ENCODE assay signal across 10 mouse cellular contexts in genomic region chr14:25719371-25719770, GRCm38 (mm10). TPM values are rescaled to one million over a fixed set of nuclear protein-coding genes. Genes with fewer than 3 reads are reported as not detected.
A peak's percentile ranks its signal among the peaks of the same experiment; 100 is the strongest.
DNase-seq lines count a peak whose midpoint lies in the region; ATAC-seq lines count a peak whose summit lies in the region.
"Had no signal": no experiment of that assay in that cellular context is flagged by ENCODE, and none has a peak within 500 bp of the region (broad histone marks: within the 10 kb centered on the region; RNA-seq: fewer than 3 reads in every experiment).

No protein-coding gene starts in this region.

- no peak overlapping the region for H3K9ac ChIP-seq in limb, embryonic 15.5 days
- H3K9ac ChIP-seq in stomach, embryonic 15.5 days, result no peak overlapping the region
- H3K9ac ChIP-seq: midbrain, embryonic 13.5 days had no signal

- WGBS in heart, embryonic 10.5 days, result 49% methylated on average over 9 of the region's 9 CpGs
- 60% methylated on average over 9 of the region's 9 CpGs for WGBS in limb, embryonic 15.5 days
- whole genome bisulfite sequencing in stomach, embryonic 15.5 days, result 55% methylated on average over 9 of the region's 9 CpGs

- H3K4me1 ChIP-seq in heart, embryonic 10.5 days, result peaks cover 44% of the 10 kb centered on the region
- peaks cover 24% of the 10 kb centered on the region for H3K4me1 ChIP-seq in limb, embryonic 15.5 days
- H3K4me1 ChIP-seq in stomach, embryonic 15.5 days, result peaks cover 29% of the 10 kb centered on the region

- no peak for DNase-seq in heart, embryonic 10.5 days (ENCODE audit: low spot score)
- DNase-seq in heart, adult 9 months (ENCODE audit: low spot score in 2 of 2), result no peak
- peak; percentile 90 for DNase-seq in ZHBTc4 (ENCODE audit: low read depth, low spot score)
- no peak for DNase-seq in cerebellum, postnatal 10 days
- DNase-seq in urinary bladder, postnatal 14 days (ENCODE audit: low spot score), result no peak
- DNase-seq: cerebellum, postnatal 14 days had no signal

- H3K27ac ChIP-seq in heart, embryonic 10.5 days, result peak overlapping the region; percentile 80
- peak overlapping the region; percentile 27; the same call in 1 of the 2 replicates for H3K27ac ChIP-seq in limb, embryonic 15.5 days
- peak overlapping the region; percentile 59 for H3K27ac ChIP-seq in stomach, embryonic 15.5 days
- H3K27ac ChIP-seq: midbrain, embryonic 13.5 days had no signal

- no peak overlapping the region for H3K4me3 ChIP-seq in heart, embryonic 10.5 days
- no peak overlapping the region for H3K4me3 ChIP-seq in limb, embryonic 15.5 days
- no peak overlapping the region for H3K4me3 ChIP-seq in stomach, embryonic 15.5 days (replicated peaks)
- H3K4me3 ChIP-seq: midbrain, embryonic 13.5 days had no signal

- no peak overlapping the region for H3K4me2 ChIP-seq in limb, embryonic 15.5 days
- H3K4me2 ChIP-seq in stomach, embryonic 15.5 days, result no peak overlapping the region
- H3K4me2 ChIP-seq: midbrain, embryonic 13.5 days had no signal

- H3K9me3 ChIP-seq in heart, embryonic 10.5 days, result no peaks in the 10 kb centered on the region
- no peaks in the 10 kb centered on the region for H3K9me3 ChIP-seq in limb, embryonic 15.5 days
- H3K9me3 ChIP-seq in stomach, embryonic 15.5 days, result no peaks in the 10 kb centered on the region
- H3K9me3 ChIP-seq: midbrain, embryonic 13.5 days had no signal

- 0 out of 2 replicates have a peak, but pooled peaks cover 6% of the 10 kb centered on the region for H3K27me3 ChIP-seq in heart, embryonic 10.5 days (ENCODE audit: insufficient read depth, poor library complexity, severe bottlenecking)
- H3K27me3 ChIP-seq in limb, embryonic 15.5 days, result no peaks in the 10 kb centered on the region
- no peaks in the 10 kb centered on the region for H3K27me3 ChIP-seq in stomach, embryonic 15.5 days (replicated peaks)
- H3K27me3 ChIP-seq: midbrain, embryonic 13.5 days had no signal

- no peak for ATAC-seq in limb, embryonic 15.5 days (ENCODE audit: insufficient number of reproducible peaks, low FRiP score, low TSS enrichment, low read depth)
- 0 out of 2 replicates have a peak, but pooled peaks have one; percentile 27 for ATAC-seq in stomach, embryonic 15.5 days (ENCODE audit: insufficient read depth, low FRiP score, low read depth)
- ATAC-seq in erythroid progenitor cell, adult 5-6 weeks (replicated peaks; ENCODE audit: low FRiP score, poor library complexity, severe bottlenecking), result no peak
- ATAC-seq: midbrain, embryonic 13.5 days had no signal

- H3K36me3 ChIP-seq in heart, embryonic 10.5 days, result peaks cover 34% of the 10 kb centered on the region
- H3K36me3 ChIP-seq in limb, embryonic 15.5 days, result peaks cover 47% of the 10 kb centered on the region
- no peaks in the 10 kb centered on the region for H3K36me3 ChIP-seq in stomach, embryonic 15.5 days
- H3K36me3 ChIP-seq: midbrain, embryonic 13.5 days had no signal

RNA-seq across cellular contexts. Expression of gene Ppif, which starts 25.4 kb away (rescaled TPM):
- 65.7 and 104 TPM in 2 replicates for polyA plus RNA-seq in heart, embryonic 10.5 days (2016; fragmentation: Nextera tagmentation; extraction: Ambion mirVana)
- polyA plus RNA-seq in limb, embryonic 15.5 days (2015; fragmentation: Nextera tagmentation; extraction: Ambion mirVana), result 26.4 and 32.1 TPM in 2 replicates
- polyA plus RNA-seq in stomach, embryonic 15.5 days (2015; fragmentation: Nextera tagmentation; extraction: Ambion mirVana), result 47.7 and 48.5 TPM in 2 replicates
- 4.2 and 14.1 TPM in 2 replicates for total RNA-seq in erythroid progenitor cell, adult 5-6 weeks (2015; ENCODE audit: low replicate concordance)
- total RNA-seq in erythroid progenitor cell, adult 5-6 weeks (2017; ENCODE audit: low replicate concordance), result 0.91 and 1.9 TPM in 2 replicates

RNA-seq across cellular contexts. Expression of gene Zcchc24, which starts 49.5 kb away (rescaled TPM):
- 15.2 and 16.9 TPM in 2 replicates for polyA plus RNA-seq in heart, embryonic 10.5 days (2016; fragmentation: Nextera tagmentation; extraction: Ambion mirVana)
- 31.6 and 35.4 TPM in 2 replicates for polyA plus RNA-seq in limb, embryonic 15.5 days (2015; fragmentation: Nextera tagmentation; extraction: Ambion mirVana)
- 25.7 and 26.9 TPM in 2 replicates for polyA plus RNA-seq in stomach, embryonic 15.5 days (2015; fragmentation: Nextera tagmentation; extraction: Ambion mirVana)
- 2.5 and 2.9 TPM in 2 replicates for total RNA-seq in erythroid progenitor cell, adult 5-6 weeks (2015; ENCODE audit: low replicate concordance)
- 0.61 and 1.3 TPM in 2 replicates for total RNA-seq in erythroid progenitor cell, adult 5-6 weeks (2017; ENCODE audit: low replicate concordance)

Comparison
In these comparisons a context has a peak if more than half of its experiments do, and no peak if none do; other contexts are left out.
1. H3K27ac ChIP-seq: peak in every context shown above with its lines; median percentile 80 in heart, embryonic 10.5 days; 59 in stomach, embryonic 15.5 days; 27 in limb, embryonic 15.5 days.